Mouse (Mus musculus) bone marrow macrophage, adult 2 months (primary cell): ENCODE data around the gene Dusp21.

ENCODE experiments used
- CTCF ChIP-seq: IDR thresholded peaks from 2 replicates; pipeline ENCODE4 v1.5.1; 2012; ENCODE audit warnings: low read depth, mild to moderate bottlenecking, low read length, moderate library complexity
- POLR2A ChIP-seq: IDR thresholded peaks from 2 replicates; pipeline ENCODE4 v1.6.1; 2012; ENCODE audit warnings: mild to moderate bottlenecking, low read depth, low read length, borderline replicate concordance

- TF ChIP-seq CTCF, result no peak
- TF ChIP-seq POLR2A, result no peak
Observed at GRCm38 (mm10) chrX:18160734-18161442, 15.2 kb downstream of the Dusp21 start.
